Mouse (Mus musculus) small intestine, adult 2 months (tissue): ENCODE data around the gene Elmo1.

Experiments used
- CTCF ChIP-seq: fragments of 200-500 bp; IDR thresholded peaks from 2 replicates; pipeline ENCODE4 v1.5.1; 2012; ENCODE audit warnings: low read depth, mild to moderate bottlenecking, control low read depth, inconsistent platforms, low read length, moderate library complexity, mixed read lengths; ENCODE audit not compliant: insufficient replicate concordance, insufficient read length; ENCODE audit errors: extremely low read depth
- POLR2A ChIP-seq: fragments of 200-500 bp; IDR thresholded peaks from 2 replicates; pipeline ENCODE4 v1.6.1; 2012; ENCODE audit warnings: low read depth, mild to moderate bottlenecking, control low read depth, inconsistent platforms, low read length, moderate library complexity

DNA sequence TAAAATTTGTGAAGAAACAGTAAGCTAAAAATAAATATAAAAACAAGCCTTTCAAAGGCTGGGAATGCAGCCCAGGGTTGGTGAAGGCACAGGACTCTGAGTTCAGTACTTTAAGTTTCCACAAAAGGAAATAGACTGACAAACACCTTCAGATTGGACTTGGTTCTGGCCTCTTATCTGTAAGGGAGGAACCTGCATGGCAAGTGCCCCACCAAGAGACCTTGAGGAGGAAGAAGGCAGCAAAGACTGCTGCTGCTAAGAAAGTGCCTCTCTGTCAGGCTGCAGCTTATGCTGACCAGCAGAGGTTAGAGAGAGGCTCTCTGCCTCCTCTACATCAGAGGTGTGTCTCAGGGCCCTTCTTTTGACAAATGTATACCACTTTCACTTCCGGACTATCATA, 293.5 kb downstream of the Elmo1 start:
- TF ChIP-seq CTCF, result no peak
- no peak for TF ChIP-seq POLR2A
